Mouse (Mus musculus): ENCODE measurements at regions not wholly inside any gene's neighbourhood (a gene's known extent, or its start where the extent isn't known, plus 50 kb on each side); places are given as distances from the start of the nearest gene placed in this dataset.

DNA sequence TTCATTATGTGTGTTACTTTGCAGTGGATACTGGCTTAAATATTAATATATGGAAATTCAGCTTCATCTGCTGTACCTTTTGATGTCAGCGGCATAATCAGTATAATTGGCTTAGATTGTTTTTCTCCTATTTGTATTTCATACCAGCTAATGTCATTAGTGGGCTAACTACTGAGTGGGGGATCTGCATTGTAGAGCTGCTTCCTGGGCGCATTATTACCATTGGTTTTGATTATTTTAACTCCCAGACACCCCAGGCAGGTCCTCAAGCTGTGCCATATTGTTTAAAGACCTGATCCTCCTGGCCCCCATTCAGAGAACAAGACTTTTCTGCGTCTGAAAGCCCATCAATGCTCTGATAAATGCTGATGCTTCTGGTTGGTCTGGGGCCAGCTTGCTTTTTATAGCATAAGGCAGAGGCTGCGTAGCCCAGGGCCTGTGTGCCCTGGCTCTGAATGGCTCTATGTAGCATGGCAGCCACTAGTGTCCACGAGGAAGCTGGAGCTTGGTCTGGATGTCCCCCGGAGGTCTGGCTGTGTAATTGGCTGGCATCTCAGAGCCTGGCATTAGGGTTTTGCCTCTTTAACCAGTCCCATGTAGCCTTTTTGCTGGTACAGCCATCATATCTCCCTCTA lies 169.1 kb downstream of the Enc1 start:
- no peaks in the 10 kb centered on the region for H3K27me3 ChIP-seq (replicated peaks; ENCODE audit: control insufficient read depth, insufficient read depth, low read length)
- ATAC-seq (ENCODE audit: low read depth) = no peak
- no peak overlapping the region for H3K27ac ChIP-seq (replicated peaks; ENCODE audit: low read depth, low read length)
- H3K36me3 ChIP-seq (ENCODE audit: control insufficient read depth, insufficient read depth, low read length) = no peaks in the 10 kb centered on the region
- peak; percentile 34 for DNase-seq (ENCODE audit: low spot score)
- H3K4me3 ChIP-seq (ENCODE audit: low read depth, low read length) = no peak overlapping the region
- H3K9ac ChIP-seq (ENCODE audit: low read depth, low read length) = no peak overlapping the region
- H3K9me3 ChIP-seq (ENCODE audit: control insufficient read depth, low read length) = no peaks in the 10 kb centered on the region
- H3K4me2 ChIP-seq (ENCODE audit: low read depth, low read length) = no peak overlapping the region
- WGBS = 63% methylated on average over 6 of the region's 6 CpGs
- peaks cover 46% of the 10 kb centered on the region for H3K4me1 ChIP-seq (ENCODE audit: control insufficient read depth, insufficient read depth, low read length)

DNA sequence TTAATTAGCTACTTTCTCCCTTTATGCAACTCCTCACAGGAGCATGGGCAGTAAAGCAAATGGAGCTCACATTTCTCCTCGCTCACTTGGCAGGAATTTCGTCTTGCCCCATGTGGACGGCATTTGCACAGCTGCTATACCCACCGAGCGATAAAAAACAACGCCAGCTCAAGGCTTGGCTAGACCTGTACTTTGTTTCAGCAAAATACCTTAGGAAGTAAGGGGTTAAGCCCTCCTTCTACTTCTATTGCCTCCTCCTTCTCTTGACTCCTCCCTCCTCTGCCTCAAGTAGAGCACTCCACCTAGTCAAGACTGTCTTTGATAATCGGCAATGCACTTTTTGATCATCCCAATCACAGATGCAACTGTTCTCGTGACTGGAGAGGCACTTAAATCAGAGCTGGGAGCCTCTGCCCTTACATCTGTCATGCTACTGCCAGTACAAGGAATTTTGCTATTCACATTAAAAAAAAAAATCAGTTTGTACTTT lies 168.4 kb downstream of the Enc1 start:
- WGBS = 35% methylated on average over 8 of the region's 8 CpGs
- DNase-seq (ENCODE audit: low spot score) (peak; percentile 63), ATAC-seq (ENCODE audit: low read depth) (peak; percentile 39; the same call in 1 of the 2 replicates)
- no peak overlapping the region for H3K27ac ChIP-seq (replicated peaks; ENCODE audit: low read depth, low read length)
- no peak overlapping the region for H3K9ac ChIP-seq (ENCODE audit: low read depth, low read length)
- no peaks in the 10 kb centered on the region for H3K27me3 ChIP-seq (replicated peaks; ENCODE audit: control insufficient read depth, insufficient read depth, low read length)
- peaks cover 44% of the 10 kb centered on the region for H3K4me1 ChIP-seq (ENCODE audit: control insufficient read depth, insufficient read depth, low read length)
- no peak overlapping the region for H3K4me3 ChIP-seq (ENCODE audit: low read depth, low read length)
- H3K4me2 ChIP-seq (ENCODE audit: low read depth, low read length) = no peak overlapping the region
- no peaks in the 10 kb centered on the region for H3K9me3 ChIP-seq (ENCODE audit: control insufficient read depth, low read length)
- H3K36me3 ChIP-seq (ENCODE audit: control insufficient read depth, insufficient read depth, low read length) = no peaks in the 10 kb centered on the region

DNA sequence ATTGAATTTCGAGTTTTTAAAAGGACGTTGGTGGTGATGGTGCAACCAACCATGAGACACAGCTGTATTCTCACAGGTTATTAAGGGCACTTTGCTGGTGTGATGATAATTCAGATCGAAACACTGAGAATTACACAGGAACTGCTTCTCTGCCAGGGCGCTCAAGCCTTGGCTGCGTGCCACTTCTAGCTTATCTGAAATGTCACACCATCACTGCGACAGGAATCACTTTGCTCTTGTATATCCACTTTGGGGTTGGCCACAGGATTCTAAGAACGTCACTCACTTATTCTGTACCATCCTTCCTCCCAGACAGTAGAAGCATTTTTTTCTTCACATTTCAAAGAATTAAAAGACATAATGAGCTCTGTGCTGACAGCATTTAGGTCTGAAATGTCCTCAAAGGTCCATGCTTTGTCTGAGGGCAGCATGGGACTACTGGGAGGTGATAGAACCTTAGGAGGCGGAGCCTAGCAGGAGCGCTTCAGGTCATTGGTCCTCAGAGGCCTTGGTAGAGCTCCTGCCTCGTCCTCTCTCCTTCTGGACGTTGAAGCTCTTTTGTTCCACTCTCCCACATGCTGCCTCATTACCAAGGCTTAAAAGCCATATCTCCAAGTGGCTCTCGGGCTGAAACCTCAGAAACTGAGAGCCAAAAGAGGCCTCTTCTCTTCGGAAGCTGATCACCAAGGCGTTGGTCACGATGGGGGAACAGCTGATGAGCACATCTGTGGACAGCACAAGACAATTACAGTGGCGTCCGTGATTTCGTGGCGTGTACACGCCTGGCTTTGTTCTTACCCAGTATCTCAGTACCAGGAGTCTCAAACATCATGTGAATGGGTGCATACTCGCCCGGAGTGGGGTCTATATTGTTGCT lies 167.7 kb downstream of the Enc1 start:
- ATAC-seq (ENCODE audit: low read depth) = no peak

GRCm38 (mm10) chr13:97407773-97408172 lies 166.9 kb downstream of the Enc1 start:
- no peak overlapping the region for H3K27ac ChIP-seq (replicated peaks; ENCODE audit: low read depth, low read length)
- WGBS = 69% methylated on average over 2 of the region's 2 CpGs
- DNase-seq (ENCODE audit: low spot score) = no peak

More for the DNA sequence above, 167.7 kb downstream of the Enc1 start:
- peak; percentile 56 for DNase-seq (ENCODE audit: low spot score)
- no peak overlapping the region for H3K4me2 ChIP-seq (ENCODE audit: low read depth, low read length)
- no peak overlapping the region for H3K27ac ChIP-seq (replicated peaks; ENCODE audit: low read depth, low read length)
- no peaks in the 10 kb centered on the region for H3K36me3 ChIP-seq (ENCODE audit: control insufficient read depth, insufficient read depth, low read length)
- peaks cover 44% of the 10 kb centered on the region for H3K4me1 ChIP-seq (ENCODE audit: control insufficient read depth, insufficient read depth, low read length)
- no peak overlapping the region for H3K4me3 ChIP-seq (ENCODE audit: low read depth, low read length)
- no peak overlapping the region for H3K9ac ChIP-seq (ENCODE audit: low read depth, low read length)
- H3K27me3 ChIP-seq (replicated peaks; ENCODE audit: control insufficient read depth, insufficient read depth, low read length) = no peaks in the 10 kb centered on the region
- no peaks in the 10 kb centered on the region for H3K9me3 ChIP-seq (ENCODE audit: control insufficient read depth, low read length)
- WGBS = 73% methylated on average over 22 of the region's 22 CpGs

DNA sequence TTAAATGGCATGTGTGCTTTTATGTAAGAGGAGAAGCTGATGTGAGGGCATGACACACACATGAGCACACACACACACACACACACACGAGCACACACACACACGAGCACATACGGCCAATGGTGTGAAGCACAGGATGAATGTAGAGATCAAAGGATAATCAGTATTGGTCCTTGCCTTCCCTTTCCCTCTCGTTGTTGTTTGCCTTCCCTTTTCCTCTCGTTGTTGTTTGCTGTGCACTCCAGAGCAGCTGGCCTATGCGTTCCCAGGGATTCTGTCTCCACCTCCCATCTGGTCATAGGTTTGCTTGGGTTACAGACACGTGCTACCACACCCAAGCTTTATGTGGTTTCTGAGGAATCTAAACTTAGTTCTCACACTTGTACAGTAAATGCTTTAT lies 165.8 kb downstream of the Enc1 start:
- 32% methylated on average over 7 of the region's 7 CpGs for WGBS
- H3K4me3 ChIP-seq (ENCODE audit: low read depth, low read length) = no peak overlapping the region
- no peak overlapping the region for H3K4me2 ChIP-seq (ENCODE audit: low read depth, low read length)
- peaks cover 35% of the 10 kb centered on the region for H3K4me1 ChIP-seq (ENCODE audit: control insufficient read depth, insufficient read depth, low read length)
- H3K36me3 ChIP-seq (ENCODE audit: control insufficient read depth, insufficient read depth, low read length) = no peaks in the 10 kb centered on the region
- ATAC-seq (ENCODE audit: low read depth) = peak; percentile 47
- no peak overlapping the region for H3K27ac ChIP-seq (replicated peaks; ENCODE audit: low read depth, low read length)
- no peaks in the 10 kb centered on the region; the same call in 1 of the 2 replicates for H3K27me3 ChIP-seq (replicated peaks; ENCODE audit: control insufficient read depth, insufficient read depth, low read length)
- H3K9me3 ChIP-seq (ENCODE audit: control insufficient read depth, low read length) = no peaks in the 10 kb centered on the region
- H3K9ac ChIP-seq (ENCODE audit: low read depth, low read length) = no peak overlapping the region
- peak; percentile 77 for DNase-seq (ENCODE audit: low spot score)

More at GRCm38 (mm10) chr13:97407773-97408172, 166.9 kb downstream of the Enc1 start:
- H3K9me3 ChIP-seq (ENCODE audit: control insufficient read depth, low read length) = no peaks in the 10 kb centered on the region
- H3K4me2 ChIP-seq (ENCODE audit: low read depth, low read length) = no peak overlapping the region
- ATAC-seq (ENCODE audit: low read depth) = no peak
- H3K27me3 ChIP-seq (replicated peaks; ENCODE audit: control insufficient read depth, insufficient read depth, low read length) = no peaks in the 10 kb centered on the region
- H3K4me3 ChIP-seq (ENCODE audit: low read depth, low read length) = no peak overlapping the region
- H3K36me3 ChIP-seq (ENCODE audit: control insufficient read depth, insufficient read depth, low read length) = no peaks in the 10 kb centered on the region
- no peak overlapping the region for H3K9ac ChIP-seq (ENCODE audit: low read depth, low read length)
- H3K4me1 ChIP-seq (ENCODE audit: control insufficient read depth, insufficient read depth, low read length) = peaks cover 41% of the 10 kb centered on the region

DNA sequence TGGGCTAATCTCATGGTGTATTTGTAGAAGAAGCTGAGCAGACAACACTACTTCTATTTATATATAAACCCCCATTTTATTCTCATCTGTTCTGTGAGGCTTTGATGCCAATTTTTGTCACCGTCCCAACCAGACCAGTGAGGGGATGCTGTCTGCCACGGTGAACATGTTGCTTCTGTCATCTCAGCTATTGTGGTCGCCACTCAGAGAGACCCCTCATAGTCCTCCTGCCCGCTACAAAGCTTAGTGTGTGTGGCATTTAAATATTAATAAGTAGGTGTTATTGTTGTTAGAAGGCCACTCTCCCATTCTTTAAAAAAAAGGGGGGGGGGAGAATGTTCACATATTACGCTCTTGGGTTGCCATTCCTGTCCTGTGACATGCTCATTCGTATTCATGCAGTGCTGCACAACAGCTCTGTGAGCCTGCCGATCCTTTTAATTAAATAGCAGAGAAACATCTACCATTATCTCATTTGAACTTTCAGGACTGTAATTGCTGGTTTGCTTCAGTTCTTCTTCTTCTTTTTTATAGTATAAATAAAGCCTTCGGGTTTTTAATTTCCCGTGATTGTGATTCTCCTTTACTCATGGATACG lies 161.4 kb downstream of the Enc1 start:
- no peaks in the 10 kb centered on the region for H3K36me3 ChIP-seq (ENCODE audit: control insufficient read depth, insufficient read depth, low read length)
- peaks cover 10% of the 10 kb centered on the region; the same call in 1 of the 2 replicates for H3K4me1 ChIP-seq (ENCODE audit: control insufficient read depth, insufficient read depth, low read length)
- H3K4me3 ChIP-seq (ENCODE audit: low read depth, low read length) = no peak overlapping the region
- ATAC-seq (ENCODE audit: low read depth) (no peak), DNase-seq (ENCODE audit: low spot score) (no peak)
- 85% methylated on average over 10 of the region's 10 CpGs for WGBS
- no peak overlapping the region for H3K9ac ChIP-seq (ENCODE audit: low read depth, low read length)
- H3K27ac ChIP-seq (replicated peaks; ENCODE audit: low read depth, low read length) = no peak overlapping the region
- H3K9me3 ChIP-seq (ENCODE audit: control insufficient read depth, low read length) = no peaks in the 10 kb centered on the region
- no peak overlapping the region for H3K4me2 ChIP-seq (ENCODE audit: low read depth, low read length)
- H3K27me3 ChIP-seq (replicated peaks; ENCODE audit: control insufficient read depth, insufficient read depth, low read length) = no peaks in the 10 kb centered on the region; the same call in 1 of the 2 replicates

DNA sequence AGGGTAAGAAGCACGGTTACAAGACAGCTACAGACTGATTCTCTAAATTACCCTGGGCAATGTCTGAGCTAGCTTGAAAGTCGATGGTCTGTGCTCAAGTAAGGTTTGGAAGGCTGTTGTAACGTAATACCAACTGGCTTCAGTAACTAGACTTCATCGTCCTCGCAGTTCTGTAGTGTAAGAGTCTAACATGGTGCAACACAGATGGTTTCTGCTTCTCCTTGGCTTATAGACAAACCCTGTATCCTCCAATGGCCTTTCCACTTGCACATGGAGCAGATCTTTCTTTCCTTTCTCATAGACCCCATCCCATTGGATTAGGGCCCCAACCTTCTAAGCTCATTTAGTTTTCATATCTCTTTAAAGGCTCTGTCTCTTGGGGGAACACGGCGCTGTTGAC lies 160.7 kb downstream of the Enc1 start:
- Histone ChIP-seq H3K9me3 (ENCODE audit: control insufficient read depth, low read length) (no peaks in the 10 kb centered on the region), H3K4me3 (ENCODE audit: low read depth, low read length) (no peak overlapping the region), H3K4me1 (ENCODE audit: control insufficient read depth, insufficient read depth, low read length) (peaks cover 5% of the 10 kb centered on the region; the same call in 1 of the 2 replicates), H3K36me3 (ENCODE audit: control insufficient read depth, insufficient read depth, low read length) (no peaks in the 10 kb centered on the region), H3K27me3 (replicated peaks; ENCODE audit: control insufficient read depth, insufficient read depth, low read length) (no peaks in the 10 kb centered on the region; the same call in 1 of the 2 replicates), H3K9ac (ENCODE audit: low read depth, low read length) (no peak overlapping the region), H3K27ac (replicated peaks; ENCODE audit: low read depth, low read length) (no peak overlapping the region), H3K4me2 (ENCODE audit: low read depth, low read length) (no peak overlapping the region)
- 78% methylated on average over 7 of the region's 7 CpGs for WGBS
- ATAC-seq (ENCODE audit: low read depth) (no peak), DNase-seq (ENCODE audit: low spot score) (no peak)

- ATAC-seq (ENCODE audit: low read depth) = no peak
- Histone ChIP-seq H3K27ac (replicated peaks; ENCODE audit: low read depth, low read length) (no peak overlapping the region), H3K9me3 (ENCODE audit: control insufficient read depth, low read length) (no peaks in the 10 kb centered on the region), H3K4me3 (ENCODE audit: low read depth, low read length) (no peak overlapping the region), H3K4me2 (ENCODE audit: low read depth, low read length) (no peak overlapping the region), H3K27me3 (replicated peaks; ENCODE audit: control insufficient read depth, insufficient read depth, low read length) (no peaks in the 10 kb centered on the region; the same call in 1 of the 2 replicates), H3K36me3 (ENCODE audit: control insufficient read depth, insufficient read depth, low read length) (no peaks in the 10 kb centered on the region), H3K4me1 (ENCODE audit: control insufficient read depth, insufficient read depth, low read length) (no peaks in the 10 kb centered on the region), H3K9ac (ENCODE audit: low read depth, low read length) (no peak overlapping the region)
- no peak for DNase-seq (ENCODE audit: low spot score)
- 75% methylated on average over 1 of the region's 1 CpGs for WGBS
Observed at GRCm38 (mm10) chr13:97398041-97398440, 157.1 kb downstream of the Enc1 start.

Data from embryonic facial prominence, embryonic 14.5 days (tissue).